Mouse (Mus musculus): Measurements from ENCODE around the gene Lrig1. TPM values are rescaled to one million over a fixed set of nuclear protein-coding genes. Genes with fewer than 3 reads are reported as not detected.

Gene Lrig1
- total and polyA plus RNA-seq, 3 experiments: 23.3 to 32.7 (median 30.4) TPM

DNA sequence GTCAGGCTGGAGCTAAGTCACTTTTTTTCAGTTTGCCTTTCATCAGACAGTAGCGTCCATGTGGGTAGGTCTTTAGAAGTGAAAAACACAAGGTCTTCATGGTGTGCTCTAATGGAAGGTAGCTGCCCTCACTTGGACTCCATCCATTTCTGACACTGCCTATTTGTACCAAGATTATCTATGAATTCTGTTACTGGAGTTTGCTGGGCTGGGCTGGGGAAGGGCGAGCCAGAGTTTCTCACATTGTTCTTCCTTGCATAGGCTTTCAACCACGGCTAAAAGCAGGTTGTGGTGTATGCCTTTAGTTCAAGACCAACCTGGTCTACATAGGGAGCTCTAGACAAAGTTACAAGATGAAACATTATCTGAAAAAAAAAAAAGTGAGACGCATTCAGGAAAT lies 115.0 kb downstream of the Lrig1 start:
- Histone ChIP-seq H3K27ac (no peak overlapping the region), H3K27me3 (ENCODE audit: control insufficient read depth, insufficient read depth, low read length) (no peaks in the 10 kb centered on the region), H3K79me2 (replicated peaks; ENCODE audit: control insufficient read depth, insufficient read depth, low read length) (no peaks in the 10 kb centered on the region), H3K4me3 (no peak overlapping the region), H3K9ac (ENCODE audit: low read depth, low read length) (no peak overlapping the region), H3K36me3 (ENCODE audit: control insufficient read depth, insufficient read depth, low read length) (no peaks in the 10 kb centered on the region), H3K4me1 (ENCODE audit: control insufficient read depth, insufficient read depth, low read length) (no peaks in the 10 kb centered on the region)
- intact Hi-C loops (cut with DNase I): no loop called here
- WGBS: 74% methylated on average over 4 of the region's 4 CpGs
- DNase-seq: no peak
- TF ChIP-seq CTCF (IDR thresholded peaks at IDR 0.05) (no peak), EP300 (IDR thresholded peaks at IDR 0.05; ENCODE audit: insufficient read depth, low read depth, low read length) (no peak), POLR2A (IDR thresholded peaks at IDR 0.05; ENCODE audit: insufficient read depth, low read depth, low read length) (no peak)

- TF ChIP-seq EP300 (IDR thresholded peaks at IDR 0.05; ENCODE audit: insufficient read depth, low read depth, low read length) (no peak), CTCF (IDR thresholded peaks at IDR 0.05) (no peak), POLR2A (IDR thresholded peaks at IDR 0.05; ENCODE audit: insufficient read depth, low read depth, low read length) (no peak)
- H3K9ac ChIP-seq (ENCODE audit: low read depth, low read length): no peak overlapping the region
- no peaks in the 10 kb centered on the region for H3K36me3 ChIP-seq (ENCODE audit: control insufficient read depth, insufficient read depth, low read length)
- intact Hi-C loops (cut with DNase I): no loop called here
- H3K79me2 ChIP-seq (replicated peaks; ENCODE audit: control insufficient read depth, insufficient read depth, low read length): no peaks in the 10 kb centered on the region
- no peak for DNase-seq
- no peaks in the 10 kb centered on the region for H3K4me1 ChIP-seq (ENCODE audit: control insufficient read depth, insufficient read depth, low read length)
- H3K27me3 ChIP-seq (ENCODE audit: control insufficient read depth, insufficient read depth, low read length): no peaks in the 10 kb centered on the region
- 93% methylated on average over 9 of the region's 9 CpGs for WGBS
- no peak overlapping the region for H3K27ac ChIP-seq
- H3K4me3 ChIP-seq: no peak overlapping the region
Observed at GRCm38 (mm10) chr6:94584147-94584695, 115.7 kb downstream of the Lrig1 start.

DNA sequence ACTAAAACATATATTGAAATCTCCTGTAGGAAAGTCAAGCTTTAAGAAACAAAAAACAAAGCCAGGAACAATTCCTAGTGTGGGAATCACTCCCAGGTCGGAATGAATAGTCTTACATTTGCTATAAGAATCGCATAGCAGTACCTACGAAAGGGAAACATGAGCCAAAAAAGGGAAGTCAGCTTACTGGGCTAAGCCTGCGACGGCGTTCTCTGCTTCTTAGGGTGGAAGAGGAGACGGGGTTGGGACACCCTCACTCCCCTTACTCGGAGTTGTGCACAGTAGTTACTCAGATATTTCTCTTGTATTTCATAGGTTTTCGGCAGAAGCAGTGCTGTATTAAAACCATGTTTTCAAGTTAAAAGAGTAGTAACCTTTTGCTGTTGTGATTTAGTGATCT lies 117.9 kb downstream of the Lrig1 start:
- H3K27ac ChIP-seq: no peak overlapping the region
- no peaks in the 10 kb centered on the region for H3K4me1 ChIP-seq (ENCODE audit: control insufficient read depth, insufficient read depth, low read length)
- 86% methylated on average over 9 of the region's 9 CpGs for WGBS
- DNase-seq: no peak
- no peaks in the 10 kb centered on the region for H3K36me3 ChIP-seq (ENCODE audit: control insufficient read depth, insufficient read depth, low read length)
- H3K27me3 ChIP-seq (ENCODE audit: control insufficient read depth, insufficient read depth, low read length): no peaks in the 10 kb centered on the region
- no peak overlapping the region for H3K4me3 ChIP-seq
- no peak overlapping the region for H3K9ac ChIP-seq (ENCODE audit: low read depth, low read length)
- intact Hi-C loops (cut with DNase I): no loop called here
- no peaks in the 10 kb centered on the region for H3K79me2 ChIP-seq (replicated peaks; ENCODE audit: control insufficient read depth, insufficient read depth, low read length)
- TF ChIP-seq POLR2A (IDR thresholded peaks at IDR 0.05; ENCODE audit: insufficient read depth, low read depth, low read length): no peak
- no peak for TF ChIP-seq EP300 (IDR thresholded peaks at IDR 0.05; ENCODE audit: insufficient read depth, low read depth, low read length)

- DNase-seq: no peak
- no peak overlapping the region for H3K4me3 ChIP-seq
- no peaks in the 10 kb centered on the region for H3K79me2 ChIP-seq (replicated peaks; ENCODE audit: control insufficient read depth, insufficient read depth, low read length)
- H3K4me1 ChIP-seq (ENCODE audit: control insufficient read depth, insufficient read depth, low read length): no peaks in the 10 kb centered on the region
- H3K36me3 ChIP-seq (ENCODE audit: control insufficient read depth, insufficient read depth, low read length): no peaks in the 10 kb centered on the region
- TF ChIP-seq CTCF (IDR thresholded peaks at IDR 0.05) (no peak), EP300 (IDR thresholded peaks at IDR 0.05; ENCODE audit: insufficient read depth, low read depth, low read length) (no peak), POLR2A (IDR thresholded peaks at IDR 0.05; ENCODE audit: insufficient read depth, low read depth, low read length) (no peak)
- 91% methylated on average over 8 of the region's 8 CpGs for WGBS
- H3K27me3 ChIP-seq (ENCODE audit: control insufficient read depth, insufficient read depth, low read length): no peaks in the 10 kb centered on the region
- intact Hi-C loops (cut with DNase I): no loop called here
- H3K27ac ChIP-seq: no peak overlapping the region
- no peak overlapping the region for H3K9ac ChIP-seq (ENCODE audit: low read depth, low read length)
Observed at GRCm38 (mm10) chr6:94577991-94578390, 122.0 kb downstream of the Lrig1 start.

- no peak overlapping the region for H3K9ac ChIP-seq (ENCODE audit: low read depth, low read length)
- H3K79me2 ChIP-seq (replicated peaks; ENCODE audit: control insufficient read depth, insufficient read depth, low read length): no peaks in the 10 kb centered on the region
- no peaks in the 10 kb centered on the region for H3K27me3 ChIP-seq (ENCODE audit: control insufficient read depth, insufficient read depth, low read length)
- WGBS: 71% methylated on average over 9 of the region's 9 CpGs
- no peak overlapping the region for H3K4me3 ChIP-seq
- TF ChIP-seq POLR2A (IDR thresholded peaks at IDR 0.05; ENCODE audit: insufficient read depth, low read depth, low read length): no peak
- intact Hi-C loops (cut with DNase I): no loop called here
- no peak for DNase-seq
- H3K27ac ChIP-seq: no peak overlapping the region
- no peaks in the 10 kb centered on the region for H3K36me3 ChIP-seq (ENCODE audit: control insufficient read depth, insufficient read depth, low read length)
- no peaks in the 10 kb centered on the region for H3K4me1 ChIP-seq (ENCODE audit: control insufficient read depth, insufficient read depth, low read length)
Observed at GRCm38 (mm10) chr6:94575526-94576166, 124.3 kb downstream of the Lrig1 start.

DNA sequence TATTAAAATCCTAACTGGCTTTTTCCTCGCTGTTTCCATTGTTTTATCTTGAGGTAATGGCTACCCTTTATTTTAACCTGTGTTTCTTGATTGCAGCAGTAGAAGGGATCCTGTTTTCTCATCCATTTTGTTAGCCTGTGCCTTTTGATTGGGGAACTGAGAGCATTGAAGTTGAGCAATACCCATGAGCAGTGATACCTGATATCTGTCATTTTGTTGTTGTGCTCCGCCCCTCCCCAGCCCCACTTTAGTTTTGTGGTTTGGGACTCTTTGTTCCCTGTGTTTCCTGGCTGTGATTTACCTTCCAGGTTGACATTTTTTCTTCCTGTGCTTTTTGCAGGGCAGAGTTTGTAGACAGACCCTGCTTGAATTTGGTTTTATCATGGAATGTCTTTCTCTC lies 131.9 kb downstream of the Lrig1 start:
- H3K36me3 ChIP-seq (ENCODE audit: control insufficient read depth, insufficient read depth, low read length): no peaks in the 10 kb centered on the region
- no peak for TF ChIP-seq POLR2A (IDR thresholded peaks at IDR 0.05; ENCODE audit: insufficient read depth, low read depth, low read length)
- TF ChIP-seq EP300 (IDR thresholded peaks at IDR 0.05; ENCODE audit: insufficient read depth, low read depth, low read length): no peak
- TF ChIP-seq CTCF (IDR thresholded peaks at IDR 0.05): no peak
- H3K79me2 ChIP-seq (replicated peaks; ENCODE audit: control insufficient read depth, insufficient read depth, low read length): no peaks in the 10 kb centered on the region
- intact Hi-C loops (cut with DNase I): no loop called here
- no peak overlapping the region for H3K4me3 ChIP-seq
- no peak overlapping the region for H3K9ac ChIP-seq (ENCODE audit: low read depth, low read length)
- WGBS: 90% methylated on average over 2 of the region's 2 CpGs
- H3K27me3 ChIP-seq (ENCODE audit: control insufficient read depth, insufficient read depth, low read length): no peaks in the 10 kb centered on the region
- DNase-seq: no peak
- no peaks in the 10 kb centered on the region for H3K4me1 ChIP-seq (ENCODE audit: control insufficient read depth, insufficient read depth, low read length)
- H3K27ac ChIP-seq: no peak overlapping the region
